Mouse (Mus musculus) heart, embryonic 11.5 days (tissue): ENCODE measurements around the gene Cops7a. TPM values are rescaled to one million over a fixed set of nuclear protein-coding genes. Genes with fewer than 3 reads are reported as not detected.

Source experiments
- ATAC-seq: fragments of 200-750 bp; cut with Nextera tagmentation; replicated peaks from 2 replicates; pipeline ENCODE4 v1.8.0; 2017; ENCODE audit warnings: moderate library complexity; ENCODE audit not compliant: insufficient number of reproducible peaks, low FRiP score, low TSS enrichment
- H3K27ac ChIP-seq: fragments of 300-500 bp; sonication (generic); 2 replicates; pipeline ENCODE4 v1.5.1; 2014; ENCODE audit warnings: mild to moderate bottlenecking, low read depth, low read length
- H3K27me3 ChIP-seq: fragments of 300-500 bp; sonication (generic); 2 replicates; pipeline ENCODE4 v1.6.1; 2014; ENCODE audit warnings: mild to moderate bottlenecking, low read length, mixed read lengths; ENCODE audit not compliant: control insufficient read depth, insufficient read depth
- H3K36me3 ChIP-seq: fragments of 300-500 bp; sonication (generic); 2 replicates; pipeline ENCODE4 v1.6.1; 2014; ENCODE audit warnings: mild to moderate bottlenecking, low read length, moderate library complexity, mixed read lengths; ENCODE audit not compliant: control insufficient read depth, insufficient read depth
- H3K4me1 ChIP-seq: fragments of 300-500 bp; sonication (generic); 2 replicates; pipeline ENCODE4 v1.6.1; 2014; ENCODE audit warnings: low read length; ENCODE audit not compliant: control insufficient read depth, insufficient read depth
- H3K4me2 ChIP-seq: fragments of 300-500 bp; sonication (generic); 2 replicates; pipeline ENCODE4 v1.6.1; 2014; ENCODE audit warnings: mild to moderate bottlenecking, moderate library complexity
- H3K4me3 ChIP-seq: fragments of 300-500 bp; sonication (generic); 2 replicates; pipeline ENCODE4 v1.5.1; 2014; ENCODE audit warnings: low read depth, low read length
- H3K9ac ChIP-seq: fragments of 300-500 bp; sonication (generic); 2 replicates; pipeline ENCODE4 v1.6.1; 2014; ENCODE audit warnings: mild to moderate bottlenecking, low read depth, low read length, moderate library complexity
- H3K9me3 ChIP-seq: fragments of 300-500 bp; sonication (generic); replicated peaks from 2 replicates; pipeline ENCODE4 v1.6.1; 2016; ENCODE audit warnings: low read length; ENCODE audit not compliant: control insufficient read depth
- WGBS: fragments of 180-500 bp; shearing (Covaris S2); extraction: QIAGEN DNeasy Blood & Tissue Kit; methylation state at CpG from one replicate; pipeline ENCODE4 v1.1.7; 2014; ENCODE audit not compliant: insufficient replicate concordance; 5-methylcytosine and 5-hydroxymethylcytosine counted together
- polyA plus RNA-seq: library from polyadenylated mRNA; unstranded; fragments of >200 nt; fragmentation: Nextera tagmentation; extraction: Ambion mirVana; gene quantifications from 2 replicates; pipeline ENCODE4 v1.2.1, GENCODE M21; 2014

Gene Cops7a
- polyA plus RNA-seq, 1 experiment from 2014 or later: 134 TPM

DNA sequence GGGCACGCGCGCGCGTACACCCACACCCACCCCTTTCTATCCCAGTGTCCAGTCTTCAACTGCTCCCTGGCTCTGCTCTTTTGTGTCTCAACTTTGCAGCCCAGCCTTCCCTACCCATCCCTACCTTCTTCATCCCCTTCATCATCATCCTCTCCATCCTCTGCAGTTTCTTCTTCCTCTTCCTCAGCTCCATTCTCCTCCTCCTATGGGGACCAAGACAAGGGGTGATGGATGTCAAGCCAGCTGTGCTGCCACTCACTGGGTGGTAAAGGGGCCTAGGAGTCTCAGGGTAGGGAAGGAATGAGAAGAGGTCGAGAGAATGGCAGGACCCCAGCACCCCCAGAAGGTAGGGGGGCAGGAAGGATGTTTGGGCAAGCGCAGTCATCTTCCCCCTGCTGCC, 50.8 kb downstream of the Cops7a start:
- Histone ChIP-seq H3K9me3 (no peaks in the 10 kb centered on the region), H3K4me2 (peak overlapping the region; percentile 90; the same call in 1 of the 2 replicates), H3K9ac (0 out of 2 replicates have a peak overlapping the region, but pooled peaks have one; percentile 16), H3K4me1 (peaks cover 47% of the 10 kb centered on the region), H3K36me3 (peaks cover 14% of the 10 kb centered on the region), H3K27me3 (peaks cover 13% of the 10 kb centered on the region), H3K4me3 (no peak overlapping the region), H3K27ac (no peak overlapping the region)
- 83% methylated on average over 7 of the region's 7 CpGs for WGBS
- ATAC-seq: no peak

DNA sequence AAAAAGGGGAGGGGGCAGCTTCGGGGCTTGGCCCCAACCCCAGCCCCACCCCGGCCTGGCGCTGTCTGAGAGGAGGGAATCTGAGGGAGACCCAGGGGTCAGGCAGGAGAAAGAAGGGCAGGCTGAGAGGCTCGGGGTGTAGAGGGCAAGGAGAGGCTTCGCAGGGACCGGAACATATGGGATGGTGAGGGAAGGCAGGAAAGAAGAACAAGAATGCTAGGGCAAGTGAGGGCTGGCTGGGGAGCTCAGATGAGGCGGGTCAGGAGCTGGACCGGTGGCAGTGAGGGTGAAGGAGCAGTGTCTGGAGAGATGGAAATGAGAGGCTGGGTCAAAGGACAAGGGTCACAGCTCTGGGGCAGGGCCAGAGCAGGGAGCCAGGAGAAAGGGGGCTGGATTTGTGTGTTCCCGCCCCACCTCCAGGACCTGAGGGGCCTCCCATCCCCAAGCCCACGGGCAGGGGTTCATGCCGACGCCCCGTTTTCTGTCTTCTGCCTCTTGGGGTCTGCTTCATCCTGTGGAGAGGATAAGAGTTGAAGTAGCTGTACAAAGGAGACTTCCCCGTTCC, 51.5 kb downstream of the Cops7a start:
- Histone ChIP-seq H3K4me1 (peaks cover 41% of the 10 kb centered on the region), H3K9ac (no peak overlapping the region), H3K4me2 (no peak overlapping the region), H3K27me3 (peaks cover 20% of the 10 kb centered on the region), H3K4me3 (no peak overlapping the region), H3K9me3 (no peaks in the 10 kb centered on the region), H3K36me3 (peaks cover 14% of the 10 kb centered on the region), H3K27ac (no peak overlapping the region)
- no peak for ATAC-seq
- WGBS: 76% methylated on average over 14 of the region's 14 CpGs

DNA sequence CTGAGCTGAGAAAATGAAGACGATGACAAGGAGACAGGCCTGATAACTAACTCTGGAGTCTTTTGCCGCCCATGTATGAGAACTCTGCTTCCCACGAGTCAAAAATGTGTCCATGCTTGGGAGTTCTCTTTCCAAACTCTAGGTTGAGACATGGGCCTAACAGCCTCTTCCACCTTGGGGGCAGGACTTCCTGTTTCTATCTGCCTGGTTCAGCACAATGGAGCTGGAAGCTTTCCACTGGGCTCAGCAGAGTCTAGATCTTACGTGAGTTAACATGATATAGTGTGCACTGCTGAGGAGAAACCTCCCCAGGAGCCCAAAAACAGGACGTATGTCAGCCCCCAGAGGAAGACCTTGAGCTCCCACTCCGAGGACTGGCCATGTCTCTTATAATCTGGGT, 52.1 kb downstream of the Cops7a start:
- no peak for ATAC-seq
- no peak overlapping the region for H3K4me2 ChIP-seq
- no peak overlapping the region; the same call in 1 of the 2 replicates for H3K9ac ChIP-seq
- H3K27ac ChIP-seq: no peak overlapping the region
- H3K36me3 ChIP-seq: peaks cover 14% of the 10 kb centered on the region
- no peaks in the 10 kb centered on the region for H3K9me3 ChIP-seq
- peaks cover 24% of the 10 kb centered on the region for H3K27me3 ChIP-seq
- WGBS: 64% methylated on average over 6 of the region's 6 CpGs
- peaks cover 35% of the 10 kb centered on the region for H3K4me1 ChIP-seq
- no peak overlapping the region for H3K4me3 ChIP-seq

DNA sequence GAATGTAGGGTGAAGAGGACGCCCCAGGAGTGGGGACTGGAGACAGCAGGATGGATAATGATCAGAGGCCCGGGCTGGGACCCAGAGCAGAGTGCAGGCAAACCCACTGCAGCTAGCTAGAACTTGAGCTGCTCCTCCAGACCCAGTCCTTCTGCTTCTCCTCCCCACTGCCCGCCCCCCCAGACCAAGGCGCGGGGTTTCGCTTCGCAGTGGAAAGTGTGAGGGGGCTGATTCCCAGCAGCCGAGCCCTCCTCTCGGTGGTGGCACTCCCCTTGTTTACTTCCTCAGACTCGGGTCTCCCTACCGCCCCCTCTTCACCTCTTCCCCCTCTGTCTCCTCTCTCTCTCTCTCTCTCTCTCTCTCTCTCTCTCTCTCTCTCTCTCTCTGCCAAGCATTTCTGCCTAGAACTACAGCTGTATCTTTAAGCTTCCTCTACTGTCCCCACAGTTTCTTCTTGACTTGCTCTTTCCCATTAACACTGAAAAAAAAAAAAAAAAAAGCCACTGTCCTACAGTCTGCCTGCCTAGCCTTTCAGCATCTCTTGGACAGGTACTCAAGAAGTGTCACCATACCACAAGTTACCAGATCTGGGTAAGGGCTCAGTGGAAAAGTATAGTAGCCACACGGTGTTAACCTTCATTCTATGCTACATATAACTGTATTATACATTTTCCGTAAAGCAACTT, 53.7 kb downstream of the Cops7a start, which contains the start of gene Lag3:
Gene Lag3, minus strand, starts transcription at position 173 of the 686 bp plus-strand sequence.
- WGBS: 29% methylated on average over 5 of the region's 13 CpGs
- peak within 1 kb of the TSS; percentile 44 for H3K4me2 ChIP-seq

DNA sequence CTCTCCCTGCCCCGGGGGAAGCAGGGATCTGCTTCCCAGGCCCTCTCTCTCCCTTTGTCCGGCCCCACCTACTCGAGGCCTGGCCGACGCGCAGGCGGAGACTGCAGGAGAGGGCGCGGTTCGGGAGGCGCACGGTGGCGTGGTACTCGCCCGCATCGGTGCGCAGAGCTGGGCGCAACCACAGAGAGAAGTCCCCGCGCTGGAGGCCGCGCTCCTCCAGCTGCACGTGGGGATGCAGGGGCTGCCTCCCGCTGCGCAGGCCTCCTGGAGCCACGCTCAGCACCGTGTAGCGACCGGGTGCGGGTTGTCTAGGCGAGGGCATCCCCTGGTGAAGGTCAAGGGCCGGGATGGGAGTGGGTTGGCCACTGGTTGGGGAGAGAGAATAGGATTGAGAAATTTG, 55.3 kb downstream of the Cops7a start:
- Histone ChIP-seq H3K4me3 (peak overlapping the region; percentile 20), H3K4me1 (peaks cover 26% of the 10 kb centered on the region), H3K9me3 (no peaks in the 10 kb centered on the region), H3K4me2 (peak overlapping the region; percentile 56), H3K27me3 (peaks cover 25% of the 10 kb centered on the region), H3K9ac (peak overlapping the region; percentile 54; the same call in 1 of the 2 replicates), H3K27ac (no peak overlapping the region), H3K36me3 (peaks cover 14% of the 10 kb centered on the region)
- 3% methylated on average over 32 of the region's 32 CpGs for WGBS
- ATAC-seq: no peak

More for the DNA sequence above, 53.7 kb downstream of the Cops7a start, which contains the start of gene Lag3:
- Histone ChIP-seq H3K27ac (no peak within 1 kb of the TSS; the same call in 1 of the 2 replicates), H3K9ac (0 out of 2 replicates have a peak within 1 kb of the TSS, but pooled peaks have one; percentile 34), H3K27me3 (peaks cover 25% of the 10 kb centered on the region), H3K36me3 (peaks cover 14% of the 10 kb centered on the region), H3K9me3 (no peaks in the 10 kb centered on the region), H3K4me1 (peaks cover 33% of the 10 kb centered on the region), H3K4me3 (peak within 1 kb of the TSS; percentile 10; the same call in 1 of the 2 replicates)
- ATAC-seq: no peak

Other genes starting within 250 kb of the Cops7a start
- gene Ptpn6, start 226.8 kb downstream of the Cops7a start, polyA plus RNA-seq: 4.8 and 6.9 TPM in 2 replicates
- gene Grcc10, start 224.2 kb downstream of the Cops7a start, polyA plus RNA-seq: 352 and 380 TPM in 2 replicates
- not detected in 2 replicates for gene Gm45234, start 209.5 kb downstream of the Cops7a start, polyA plus RNA-seq
- gene Atn1, start 209.0 kb downstream of the Cops7a start, polyA plus RNA-seq: 7.4 and 9.5 TPM in 2 replicates
- gene Eno2, start 195.9 kb downstream of the Cops7a start, polyA plus RNA-seq: 5.3 TPM in 2 replicates
- not detected in 2 replicates for gene Lrrc23, start 185.8 kb downstream of the Cops7a start, polyA plus RNA-seq
- 4.5 and 6.6 TPM in 2 replicates for gene Spsb2, start 156.9 kb downstream of the Cops7a start, polyA plus RNA-seq
- gene Tpi1, start 151.2 kb downstream of the Cops7a start, polyA plus RNA-seq: 1,419 and 1,543 TPM in 2 replicates
- gene Usp5, start 136.1 kb downstream of the Cops7a start, polyA plus RNA-seq: 87.3 and 98.3 TPM in 2 replicates
- 137 and 153 TPM in 2 replicates for gene Cdca3, start 136.0 kb downstream of the Cops7a start, polyA plus RNA-seq
- gene Gnb3, start 125.3 kb downstream of the Cops7a start, polyA plus RNA-seq: 5.4 and 6.6 TPM in 2 replicates
- gene P3h3, start 107.8 kb downstream of the Cops7a start, polyA plus RNA-seq: 13.8 and 15.8 TPM in 2 replicates
- 0.69 and 0.80 TPM in 2 replicates for gene Gpr162, start 101.6 kb downstream of the Cops7a start, polyA plus RNA-seq
- not detected in 2 replicates for gene Cd4, start 77.3 kb downstream of the Cops7a start, polyA plus RNA-seq
- gene Lag3, start 53.8 kb downstream of the Cops7a start, polyA plus RNA-seq: 1.1 and 1.3 TPM in 2 replicates
- 138 and 158 TPM in 2 replicates for gene Ptms, start 45.4 kb downstream of the Cops7a start, polyA plus RNA-seq
- 326 and 347 TPM in 2 replicates for gene Mlf2, start 34.2 kb downstream of the Cops7a start, polyA plus RNA-seq
- 0.41 TPM in 1 of 2 replicates, not detected in the other for gene Pianp, start 31.2 kb upstream of the Cops7a start, polyA plus RNA-seq
- gene Zfp384, start 43.6 kb upstream of the Cops7a start, polyA plus RNA-seq: 7.1 and 9.9 TPM in 2 replicates
- gene Ing4, start 74.2 kb upstream of the Cops7a start, polyA plus RNA-seq: 66.6 and 80.5 TPM in 2 replicates
- 8.3 TPM in 2 replicates for gene Acrbp, start 84.2 kb upstream of the Cops7a start, polyA plus RNA-seq
- 0.27 TPM in 1 of 2 replicates, not detected in the other for gene Lpar5, start 102.4 kb upstream of the Cops7a start, polyA plus RNA-seq
- 64.4 and 67.8 TPM in 2 replicates for gene Chd4, start 130.4 kb upstream of the Cops7a start, polyA plus RNA-seq
- gene Nop2, start 166.4 kb upstream of the Cops7a start, polyA plus RNA-seq: 50.7 and 52.9 TPM in 2 replicates
- gene Iffo1, start 179.7 kb upstream of the Cops7a start, polyA plus RNA-seq: 6.7 and 11.0 TPM in 2 replicates
- gene Gapdh, start 200.9 kb upstream of the Cops7a start, polyA plus RNA-seq: 4,443 and 4,472 TPM in 2 replicates
- gene Ncapd2, start 226.2 kb upstream of the Cops7a start, polyA plus RNA-seq: 82.3 and 84.0 TPM in 2 replicates
- gene Mrpl51, start 226.3 kb upstream of the Cops7a start, polyA plus RNA-seq: 226 and 234 TPM in 2 replicates